Mouse (Mus musculus) CH12.LX (cell line): ENCODE measurements around the gene Fgd2.

Experiments used
- CTCF ChIP-seq, 2 experiments: IDR thresholded peaks in 1 of 2; conservative IDR thresholded peaks in 1 of 2; 2 replicates each; pipeline ENCODE4 v1.5.1; 2011 to 2012; ENCODE audit warnings: low read depth in 2 of 2, low read length in 2 of 2, improper control_type of control experiment in 1 of 2, inconsistent platforms in 1 of 2, mild to moderate bottlenecking in 1 of 2, moderate library complexity in 1 of 2
- E2F4 ChIP-seq: IDR thresholded peaks from 2 replicates; pipeline ENCODE4 v1.6.1; 2011; ENCODE audit warnings: low read depth, low read length, improper control_type of control experiment; ENCODE audit not compliant: insufficient replicate concordance
- ELF1 ChIP-seq: IDR thresholded peaks from 2 replicates; pipeline ENCODE4 v1.6.1; 2014; ENCODE audit warnings: low read depth, mild to moderate bottlenecking, inconsistent platforms, low read length, improper control_type of control experiment
- EP300 ChIP-seq: IDR thresholded peaks from 2 replicates; pipeline ENCODE4 v1.6.1; 2011; ENCODE audit warnings: low read length, improper control_type of control experiment
- KAT2A ChIP-seq: IDR thresholded peaks from 2 replicates; pipeline ENCODE4 v1.6.1; 2012; ENCODE audit warnings: low read length, improper control_type of control experiment, inconsistent platforms; ENCODE audit not compliant: insufficient replicate concordance
- MAFK ChIP-seq: IDR thresholded peaks from 2 replicates; pipeline ENCODE4 v1.6.1; 2011; ENCODE audit warnings: low read length, improper control_type of control experiment; ENCODE audit not compliant: insufficient replicate concordance
- MAX ChIP-seq: IDR thresholded peaks from 2 replicates; pipeline ENCODE4 v1.6.1; 2011; ENCODE audit warnings: low read length, improper control_type of control experiment
- NELFE ChIP-seq: IDR thresholded peaks from 2 replicates; pipeline ENCODE4 v1.6.1; 2011; ENCODE audit warnings: low read depth, low read length, improper control_type of control experiment
- POLR2A ChIP-seq: IDR thresholded peaks from 2 replicates; pipeline ENCODE4 v1.6.1; 2011; ENCODE audit warnings: low read depth, mild to moderate bottlenecking, improper control_type of control experiment, low read length
- UBTF ChIP-seq: IDR thresholded peaks from 2 replicates; pipeline ENCODE4 v1.6.1; 2012; ENCODE audit warnings: low read depth, mild to moderate bottlenecking, inconsistent platforms, low read length, improper control_type of control experiment, moderate library complexity
- USF1 ChIP-seq: IDR thresholded peaks from 2 replicates; pipeline ENCODE4 v1.6.1; 2014; ENCODE audit warnings: low read depth, mild to moderate bottlenecking, inconsistent platforms, low read length, improper control_type of control experiment
- ZKSCAN1 ChIP-seq: IDR thresholded peaks from 2 replicates; pipeline ENCODE4 v1.6.1; 2012; ENCODE audit warnings: low read depth, inconsistent platforms, low read length, improper control_type of control experiment, borderline replicate concordance
- ZNF384 ChIP-seq: IDR thresholded peaks from 2 replicates; pipeline ENCODE4 v1.6.1; 2012; ENCODE audit warnings: low read depth, low read length, improper control_type of control experiment, inconsistent platforms

DNA sequence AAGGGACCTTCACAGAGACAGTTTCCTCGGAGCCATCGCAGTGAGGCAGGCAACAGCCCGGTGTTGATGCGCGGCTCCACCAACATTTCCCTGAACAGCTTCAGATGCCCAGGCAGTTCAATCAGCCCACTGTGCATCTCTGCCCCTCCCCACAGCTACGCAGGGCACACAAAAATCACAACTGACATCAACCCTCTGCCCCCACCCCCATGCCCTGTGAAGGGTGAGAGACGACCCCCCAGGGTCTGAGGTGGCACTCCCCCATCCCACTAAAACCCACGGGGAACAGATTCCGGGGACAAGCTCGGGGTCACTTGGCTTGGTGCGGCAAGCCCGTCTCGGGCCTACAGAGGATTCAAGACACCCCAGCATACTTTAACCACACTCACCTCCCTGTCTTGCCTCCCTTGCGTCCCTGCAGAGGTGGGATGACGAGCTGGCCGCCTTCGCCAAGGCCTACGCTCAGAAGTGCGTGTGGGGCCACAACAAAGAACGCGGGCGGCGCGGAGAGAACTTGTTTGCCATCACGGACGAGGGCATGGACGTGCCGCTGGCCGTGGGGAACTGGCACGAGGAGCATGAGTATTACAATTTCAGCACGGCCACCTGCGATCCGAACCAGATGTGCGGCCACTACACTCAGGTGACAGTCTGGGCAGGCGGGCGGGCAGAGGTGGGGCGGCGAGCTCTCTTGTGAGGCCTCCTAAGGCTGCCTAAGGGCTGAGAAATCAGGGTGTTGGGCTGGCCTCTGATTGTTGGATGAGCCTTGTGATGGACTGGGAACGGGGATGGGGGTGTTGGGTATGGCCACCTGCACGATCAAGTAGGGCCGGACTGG lies 38.7 kb upstream of the Fgd2 start:
- TF ChIP-seq NELFE = no peak
- TF ChIP-seq USF1 = no peak
- no peak for TF ChIP-seq ELF1
- no peak for TF ChIP-seq EP300
- TF ChIP-seq E2F4 = no peak
- no peak for TF ChIP-seq CTCF (conservative IDR thresholded peaks at IDR 0.05 in 1 of 2, IDR thresholded peaks at IDR 0.05 in 1 of 2; ENCODE audit: low read depth in 2 of 2, low read length in 2 of 2)
- no peak for TF ChIP-seq MAFK
- no peak for TF ChIP-seq KAT2A
- TF ChIP-seq MAX = no peak
- TF ChIP-seq ZNF384 = no peak
- no peak for TF ChIP-seq POLR2A
- no peak for TF ChIP-seq UBTF
- no peak for TF ChIP-seq ZKSCAN1
